Mouse (Mus musculus) liver (tissue): ENCODE data around the gene Speer4e.
"Not testable (repeated sequence)": the region's sequence is repeated elsewhere in the genome, so short reads cannot be mapped to it uniquely, and the experiment has no call there.

Source experiments
- DNase-seq: peaks from one replicate; pipeline ENCODE4 v3.0.0-alpha.2; 2020; ENCODE audit warnings: mixed read lengths

The Speer4e gene

GRCm38 (mm10) chr5:14938329-14938728 lies at the start of gene Speer4e:
Speer4e (minus strand) TSS chr5:14938429.
- DNase-seq, result not testable (repeated sequence)

- DNase-seq, result not testable (repeated sequence)
These were observed 48.6 kb upstream of the Speer4e start for GRCm38 (mm10) chr5:14986649-14987387.

GRCm38 (mm10) chr5:14978835-14979234 lies 40.6 kb upstream of the Speer4e start, which contains the start of gene Gm10354:
Gm10354 (minus strand) TSS chr5:14978935.
- not testable (repeated sequence) for DNase-seq

GRCm38 (mm10) chr5:14977368-14977767 lies 39.1 kb upstream of the Speer4e start:
- DNase-seq, result not testable (repeated sequence)

- not testable (repeated sequence) for DNase-seq
These were observed 37.1 kb upstream of the Speer4e start for GRCm38 (mm10) chr5:14975294-14975693.

GRCm38 (mm10) chr5:14972841-14973240 lies 34.6 kb upstream of the Speer4e start:
- not testable (repeated sequence) for DNase-seq

- DNase-seq, result not testable (repeated sequence)
These were observed 25.6 kb upstream of the Speer4e start for GRCm38 (mm10) chr5:14963821-14964220.

- DNase-seq, result not testable (repeated sequence)
These were observed 23.3 kb upstream of the Speer4e start for GRCm38 (mm10) chr5:14961502-14961901.

GRCm38 (mm10) chr5:14955928-14956706 lies 17.9 kb upstream of the Speer4e start:
- DNase-seq, result not testable (repeated sequence)

- DNase-seq, result not testable (repeated sequence)
These were observed 15.4 kb upstream of the Speer4e start for GRCm38 (mm10) chr5:14953587-14953986.

- DNase-seq, result not testable (repeated sequence)
These were observed 14.5 kb upstream of the Speer4e start for GRCm38 (mm10) chr5:14952749-14953148.

GRCm38 (mm10) chr5:14951822-14952221 lies 13.6 kb upstream of the Speer4e start:
- not testable (repeated sequence) for DNase-seq

GRCm38 (mm10) chr5:14947482-14948198 lies 9.4 kb upstream of the Speer4e start:
- not testable (repeated sequence) for DNase-seq

GRCm38 (mm10) chr5:14945524-14945923 lies 7.3 kb upstream of the Speer4e start:
- not testable (repeated sequence) for DNase-seq

GRCm38 (mm10) chr5:14941043-14941442 lies 2.8 kb upstream of the Speer4e start:
- not testable (repeated sequence) for DNase-seq

GRCm38 (mm10) chr5:14933721-14934120 lies 4.5 kb downstream of the Speer4e start:
- DNase-seq, result not testable (repeated sequence)

- DNase-seq, result not testable (repeated sequence)
These were observed 11.2 kb downstream of the Speer4e start for GRCm38 (mm10) chr5:14927047-14927446.

GRCm38 (mm10) chr5:14914799-14915198 lies 23.4 kb downstream of the Speer4e start, which contains the start of gene Gm9758:
Gm9758 (minus strand) TSS chr5:14914899.
- not testable (repeated sequence) for DNase-seq

GRCm38 (mm10) chr5:14914361-14914760 lies 23.9 kb downstream of the Speer4e start:
- DNase-seq, result not testable (repeated sequence)

GRCm38 (mm10) chr5:14903539-14903938 lies 34.7 kb downstream of the Speer4e start:
- DNase-seq, result not testable (repeated sequence)

GRCm38 (mm10) chr5:14892242-14892641 lies 46.0 kb downstream of the Speer4e start:
- no peak for DNase-seq

- DNase-seq, result not testable (repeated sequence)
These were observed 52.9 kb downstream of the Speer4e start for GRCm38 (mm10) chr5:14885291-14885690.
